Mouse (Mus musculus): ENCODE results near the gene Cnot1. TPM values are rescaled to one million over a fixed set of nuclear protein-coding genes. Genes with fewer than 3 reads are reported as not detected.

Gene Cnot1
- total RNA-seq, 1 experiment from 2014 or later: 101 TPM

- no peak for ATAC-seq (replicated peaks; ENCODE audit: insufficient number of reproducible peaks, low FRiP score, low TSS enrichment, poor library complexity, severe bottlenecking)
Observed at GRCm38 (mm10) chr8:95702480-95703446, 104.5 kb downstream of the Cnot1 start.

DNA sequence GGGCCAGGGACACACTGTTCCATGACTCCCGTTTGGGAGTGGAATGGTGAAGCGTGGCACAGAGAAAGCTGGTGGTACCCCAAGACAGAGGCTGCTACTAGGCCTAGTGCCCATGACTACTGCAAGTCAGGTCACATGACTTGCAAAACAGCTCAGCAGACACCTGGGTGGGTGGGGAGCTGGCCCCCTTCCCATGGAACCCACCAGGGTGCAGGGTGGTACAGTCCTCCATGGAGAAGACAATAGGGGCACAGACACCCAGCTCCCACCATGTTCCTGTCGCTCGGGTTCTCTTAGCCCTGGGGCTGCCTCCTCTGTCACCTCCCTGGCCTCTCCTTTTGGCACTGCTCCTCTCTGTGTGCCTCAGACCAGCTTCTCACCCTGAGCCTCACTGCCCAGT, 105.5 kb downstream of the Cnot1 start:
- no peak for ATAC-seq (replicated peaks; ENCODE audit: insufficient number of reproducible peaks, low FRiP score, low TSS enrichment, poor library complexity, severe bottlenecking)

- ATAC-seq (replicated peaks; ENCODE audit: insufficient number of reproducible peaks, low FRiP score, low TSS enrichment, poor library complexity, severe bottlenecking): no peak
Observed at GRCm38 (mm10) chr8:95700282-95700681, 107.0 kb downstream of the Cnot1 start.

DNA sequence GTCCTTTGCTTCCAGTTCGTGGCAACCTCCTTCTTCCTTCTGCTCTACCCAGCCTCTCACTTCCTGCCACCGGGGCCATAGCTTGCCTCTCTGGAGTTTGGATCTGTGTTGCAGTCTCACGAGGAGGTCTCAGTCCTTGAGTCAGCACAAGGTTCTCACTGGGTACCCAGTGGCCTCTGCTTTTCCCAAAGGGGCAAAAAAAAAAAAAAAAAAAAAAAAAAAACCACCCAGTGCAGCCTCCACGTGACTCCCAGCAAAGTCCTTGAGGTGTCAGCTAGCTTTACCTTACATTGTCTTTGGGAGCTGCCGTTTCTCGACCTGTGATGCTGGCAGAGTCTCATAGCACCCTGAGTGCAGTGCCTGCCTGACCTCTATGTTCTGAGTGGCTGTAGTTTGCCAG, 109.1 kb downstream of the Cnot1 start:
- no peak for ATAC-seq (replicated peaks; ENCODE audit: insufficient number of reproducible peaks, low FRiP score, low TSS enrichment, poor library complexity, severe bottlenecking)

DNA sequence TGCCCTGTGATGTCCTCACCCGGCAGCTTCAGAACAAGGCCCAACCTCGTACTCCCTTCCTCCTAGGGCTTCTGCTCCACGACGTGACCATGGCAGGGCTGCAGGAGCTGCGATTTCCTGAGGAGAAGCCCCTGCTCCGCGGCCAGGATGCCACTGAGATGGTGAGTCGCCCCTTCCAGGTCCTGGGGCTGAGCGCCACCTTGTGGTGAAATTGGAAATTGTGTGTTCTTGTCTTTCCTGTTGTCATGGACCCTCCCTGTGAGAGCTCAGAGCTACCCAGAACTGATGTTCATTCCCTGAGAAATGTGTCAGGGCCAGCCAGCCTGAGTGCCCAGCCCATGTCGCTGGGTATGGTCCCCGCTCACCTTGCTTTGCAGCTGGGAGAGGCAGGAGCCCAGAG, 110.1 kb downstream of the Cnot1 start:
- no peak for ATAC-seq (replicated peaks; ENCODE audit: insufficient number of reproducible peaks, low FRiP score, low TSS enrichment, poor library complexity, severe bottlenecking)

GRCm38 (mm10) chr8:95696661-95697060, 110.6 kb downstream of the Cnot1 start:
- ATAC-seq (replicated peaks; ENCODE audit: insufficient number of reproducible peaks, low FRiP score, low TSS enrichment, poor library complexity, severe bottlenecking): no peak

GRCm38 (mm10) chr8:95694631-95695030, 112.6 kb downstream of the Cnot1 start:
- ATAC-seq (replicated peaks; ENCODE audit: insufficient number of reproducible peaks, low FRiP score, low TSS enrichment, poor library complexity, severe bottlenecking): no peak

DNA sequence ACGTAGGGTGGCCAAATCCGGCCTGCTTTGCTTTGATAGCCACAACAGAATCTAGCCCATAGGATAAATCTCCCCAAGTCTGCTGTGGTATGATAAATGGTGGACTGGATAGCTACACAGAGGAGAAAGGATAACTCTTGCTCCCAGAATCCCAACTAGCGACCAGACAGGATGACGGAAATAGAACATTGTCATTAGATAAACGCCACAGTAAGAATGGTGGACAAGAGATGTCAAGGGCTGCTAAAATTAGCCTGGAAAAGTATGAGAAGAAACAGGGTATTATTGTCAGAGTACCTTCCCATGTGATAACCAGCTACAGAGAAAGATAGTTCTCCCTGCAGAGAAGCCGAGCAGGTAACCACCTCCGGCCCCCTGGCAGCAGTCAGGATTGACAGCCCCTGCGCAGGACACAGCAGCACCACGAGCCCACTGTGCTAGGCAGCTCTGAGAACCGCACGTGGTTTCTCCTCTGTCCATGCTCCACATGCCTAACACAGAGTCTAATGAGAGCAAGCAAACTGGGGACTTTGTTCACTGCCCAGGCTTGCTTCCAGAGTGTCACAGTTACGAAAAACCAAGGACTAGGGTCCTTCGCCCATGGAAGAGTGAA, 116.2 kb downstream of the Cnot1 start:
- no peak for ATAC-seq (replicated peaks; ENCODE audit: insufficient number of reproducible peaks, low FRiP score, low TSS enrichment, poor library complexity, severe bottlenecking)

DNA sequence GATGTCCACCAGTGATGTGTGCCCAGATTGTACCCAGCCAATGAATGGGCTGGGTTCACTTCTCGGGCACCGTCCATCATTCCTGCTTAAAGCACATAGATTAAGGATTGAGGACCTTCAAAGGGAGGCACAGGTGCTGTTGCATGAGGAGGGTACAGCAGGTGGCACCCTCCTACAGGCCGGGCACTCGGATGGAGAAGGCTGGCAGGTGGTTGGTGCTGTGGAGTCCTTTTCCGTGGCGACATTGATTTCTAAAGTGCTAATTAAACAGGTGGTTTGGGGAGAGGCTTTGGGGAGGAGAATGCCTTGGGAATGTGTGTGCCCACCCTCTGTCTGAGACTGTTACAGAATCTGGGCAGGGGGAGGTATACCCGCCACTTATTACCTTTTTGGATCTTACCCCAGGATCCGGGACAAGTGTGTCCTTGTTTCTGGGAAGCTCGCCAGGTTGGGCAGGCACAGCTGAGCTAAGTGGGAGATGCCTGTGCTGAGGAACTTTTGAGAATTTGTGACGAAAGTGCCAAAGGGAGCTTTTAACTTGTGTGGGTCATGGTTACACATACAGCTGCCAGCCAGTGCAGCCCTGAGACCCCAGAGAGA, 119.1 kb downstream of the Cnot1 start:
- no peak for ATAC-seq (replicated peaks; ENCODE audit: insufficient number of reproducible peaks, low FRiP score, low TSS enrichment, poor library complexity, severe bottlenecking)

DNA sequence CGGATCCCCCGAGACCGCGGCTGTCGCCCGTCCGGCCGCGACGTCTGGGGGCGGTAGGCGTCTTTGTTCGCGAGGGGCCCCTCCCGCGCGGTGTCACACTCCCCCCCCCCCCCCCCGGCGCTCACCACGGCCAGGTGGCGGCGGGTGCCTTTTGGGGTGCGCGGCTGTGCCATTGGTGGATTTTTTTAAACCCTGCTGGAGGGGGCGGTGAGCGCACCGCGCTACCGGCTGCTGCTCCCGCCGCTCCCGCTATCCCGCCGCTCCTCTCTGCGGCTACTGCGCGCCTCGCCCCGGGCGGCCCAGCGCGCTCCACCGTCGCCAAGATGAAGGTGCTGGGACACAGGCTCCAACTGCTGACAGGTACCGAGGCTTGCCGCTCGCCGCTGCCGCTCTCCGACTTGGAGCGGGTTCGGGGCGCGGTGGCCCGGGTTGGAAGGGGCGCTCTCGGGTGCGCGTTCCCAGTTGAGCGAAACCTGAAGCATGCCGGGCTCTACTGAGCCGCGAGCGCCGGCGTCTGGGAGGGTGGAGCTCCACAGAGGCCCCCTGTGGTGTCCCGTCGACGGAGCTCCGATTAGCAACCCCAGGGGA, 129.1 kb downstream of the Cnot1 start:
- ATAC-seq (replicated peaks; ENCODE audit: insufficient number of reproducible peaks, low FRiP score, low TSS enrichment, poor library complexity, severe bottlenecking): no peak

GRCm38 (mm10) chr8:95677591-95678023, 129.7 kb downstream of the Cnot1 start:
- no peak for ATAC-seq (replicated peaks; ENCODE audit: insufficient number of reproducible peaks, low FRiP score, low TSS enrichment, poor library complexity, severe bottlenecking)

- no peak for ATAC-seq (replicated peaks; ENCODE audit: insufficient number of reproducible peaks, low FRiP score, low TSS enrichment, poor library complexity, severe bottlenecking)
Observed at GRCm38 (mm10) chr8:95676631-95677030, 130.6 kb downstream of the Cnot1 start, which contains the start of gene Ndrg4. Gene Ndrg4 (plus strand): TSS chr8:95676980.

DNA sequence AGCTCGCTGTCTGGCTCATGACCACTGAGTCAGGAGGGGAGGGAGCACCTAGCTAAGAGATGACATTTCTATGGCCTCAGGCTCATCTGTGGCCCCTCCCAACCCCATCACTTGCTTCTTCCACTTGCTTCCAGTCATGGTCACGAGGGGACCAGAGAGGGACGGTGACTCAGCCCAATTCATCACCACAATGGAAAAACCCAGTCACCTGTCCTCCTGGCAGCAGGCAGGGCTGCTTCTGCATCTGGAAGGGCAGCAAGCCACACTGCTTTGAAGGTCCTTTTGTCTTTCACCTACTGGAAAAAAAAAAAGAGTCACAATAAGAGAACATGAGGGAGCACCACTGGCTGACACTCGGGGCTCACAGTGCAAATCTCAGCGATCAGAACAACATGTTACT, 134.5 kb downstream of the Cnot1 start:
- no peak for ATAC-seq (replicated peaks; ENCODE audit: insufficient number of reproducible peaks, low FRiP score, low TSS enrichment, poor library complexity, severe bottlenecking)

GRCm38 (mm10) chr8:95671861-95672260, 135.4 kb downstream of the Cnot1 start:
- ATAC-seq (replicated peaks; ENCODE audit: insufficient number of reproducible peaks, low FRiP score, low TSS enrichment, poor library complexity, severe bottlenecking): no peak

DNA sequence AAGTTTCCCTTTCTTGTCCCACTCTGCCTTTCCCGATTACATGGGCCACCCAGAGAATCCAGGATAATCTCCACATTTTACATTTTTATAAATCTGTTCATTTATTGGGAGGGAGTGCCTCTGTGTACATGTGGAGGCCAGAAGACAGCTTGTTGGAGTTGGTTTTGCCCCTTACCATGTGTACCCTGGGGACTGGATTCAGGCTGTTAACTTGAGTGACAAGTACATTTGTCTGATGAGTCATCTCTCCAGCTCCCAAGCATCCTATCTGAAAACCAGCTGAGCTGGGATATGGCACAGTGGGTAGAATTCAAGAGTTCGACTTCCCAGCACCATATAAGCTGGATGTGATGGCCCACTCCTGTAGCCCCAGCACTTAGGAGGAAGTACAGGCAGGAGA, 137.3 kb downstream of the Cnot1 start:
- no peak for ATAC-seq (replicated peaks; ENCODE audit: insufficient number of reproducible peaks, low FRiP score, low TSS enrichment, poor library complexity, severe bottlenecking)

Other genes starting within 250 kb of the Cnot1 start
- not detected in 3 replicates for gene Prss54, start 231.1 kb downstream of the Cnot1 start, total RNA-seq (2017)
- gene Gins3, start 174.0 kb downstream of the Cnot1 start, total RNA-seq (2017): 9.5 to 14.5 TPM (median 10.2 TPM) in 3 replicates
- gene Ndrg4, start 130.5 kb downstream of the Cnot1 start, total RNA-seq (2017): not detected in 3 replicates
- gene Setd6, start 91.6 kb downstream of the Cnot1 start, total RNA-seq (2017): 28.0 to 35.7 TPM (median 28.3 TPM) in 3 replicates
- 118 to 151 TPM (median 147 TPM) in 3 replicates for gene Sap18b, start 17.9 kb upstream of the Cnot1 start, total RNA-seq (2017)
- 5.0 to 16.9 TPM (median 5.9 TPM) in 3 replicates for gene Slc38a7, start 46.1 kb upstream of the Cnot1 start, total RNA-seq (2017)
- 31.7 to 47.7 TPM (median 45.7 TPM) in 3 replicates for gene Got2, start 81.1 kb upstream of the Cnot1 start, total RNA-seq (2017)

Data from monocyte, adult 5-6 weeks (primary cell).